Mouse (Mus musculus) gastrocnemius, adult 8-10 months (tissue): ENCODE data around the gene Cdk2ap2. TPM values are rescaled to one million over a fixed set of nuclear protein-coding genes. Genes with fewer than 3 reads are reported as not detected.

Experiments
- DNase-seq, 2 experiments: peaks; one replicate each; pipeline ENCODE4 v3.0.0; 2022; ENCODE audit warnings: low spot score in 2 of 2
- total RNA-seq, 4 experiments: library from RNA; stranded (reverse); gene quantifications; 2 replicates each; pipeline ENCODE4 v1.2.4; 2022

The Cdk2ap2 gene
- total RNA-seq, 4 experiments from 2014 or later, result 14.0 to 20.3 (median 18.0) TPM

DNA sequence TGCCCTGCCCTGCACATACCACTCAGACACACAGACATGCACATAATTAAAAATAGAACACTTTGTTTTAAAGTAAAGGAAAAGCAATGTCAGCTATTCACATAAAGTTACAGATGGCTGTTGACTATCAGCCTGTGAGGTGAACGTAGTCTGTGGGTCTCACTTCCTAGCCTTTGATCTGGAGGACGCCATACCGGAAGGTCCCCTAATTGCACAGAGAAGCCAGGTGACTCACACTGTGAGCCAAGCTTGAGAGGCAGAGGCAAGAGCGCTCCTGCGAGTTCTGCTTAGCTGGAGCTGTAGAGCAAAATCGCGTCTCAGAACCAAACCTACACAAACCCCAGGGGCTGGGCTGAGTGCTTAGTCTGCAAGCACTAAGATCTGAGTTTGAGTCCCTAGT is 3.2 kb upstream of the Cdk2ap2 start:
- no peak for DNase-seq

GRCm38 (mm10) chr19:4094348-4094747 is 2.6 kb upstream of the Cdk2ap2 start:
- DNase-seq, result no peak

DNA sequence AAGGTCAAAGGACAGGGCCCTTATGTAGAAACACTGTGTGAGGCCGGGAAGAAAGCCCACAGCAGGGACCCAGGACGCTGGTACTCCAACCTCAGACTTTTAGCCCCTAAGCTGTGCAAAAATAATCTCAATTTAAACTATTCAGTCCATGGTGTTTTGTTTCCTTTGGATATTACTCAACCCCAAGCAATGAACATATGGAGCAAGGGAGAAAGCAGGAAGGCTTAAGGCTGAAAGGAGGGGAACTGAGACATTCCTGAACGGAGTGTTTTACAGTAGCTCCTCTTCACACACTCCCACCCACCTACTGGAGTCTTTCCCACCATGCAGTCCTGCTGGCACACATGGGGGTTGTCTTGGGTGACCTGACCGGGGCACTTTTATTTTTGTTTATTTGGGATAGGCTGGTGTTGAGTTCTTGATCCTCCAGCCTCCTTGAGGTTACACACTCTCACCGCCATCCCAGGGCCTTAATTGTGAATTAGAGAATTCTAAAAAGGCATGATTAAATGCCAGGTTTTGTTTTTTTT is 2.1 kb upstream of the Cdk2ap2 start:
- no peak for DNase-seq

DNA sequence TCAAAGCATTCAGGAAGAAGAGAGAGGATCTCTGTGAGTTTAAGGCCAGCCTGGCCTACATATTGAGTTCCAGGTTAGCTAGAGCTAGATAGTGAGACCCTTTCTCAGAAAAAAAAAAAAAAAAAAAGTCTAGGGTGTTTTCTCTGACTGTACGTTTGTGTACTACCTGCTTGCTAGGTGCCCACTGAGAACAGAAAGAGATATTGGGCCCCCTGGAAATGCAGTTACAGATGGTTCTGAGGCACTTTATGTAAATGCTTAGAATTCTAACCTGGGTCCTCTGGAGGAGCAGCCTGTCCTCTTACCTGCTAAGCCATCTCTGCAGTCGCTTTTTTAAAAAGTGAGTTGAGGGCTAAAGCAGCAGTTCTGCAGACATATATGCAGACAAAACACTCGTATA is 1.2 kb upstream of the Cdk2ap2 start:
- no peak for DNase-seq

- DNase-seq, result peak in 1 of 2 experiments; percentile 83
Measured at GRCm38 (mm10) chr19:4097441-4097825, 451 bp downstream of the Cdk2ap2 start.

DNA sequence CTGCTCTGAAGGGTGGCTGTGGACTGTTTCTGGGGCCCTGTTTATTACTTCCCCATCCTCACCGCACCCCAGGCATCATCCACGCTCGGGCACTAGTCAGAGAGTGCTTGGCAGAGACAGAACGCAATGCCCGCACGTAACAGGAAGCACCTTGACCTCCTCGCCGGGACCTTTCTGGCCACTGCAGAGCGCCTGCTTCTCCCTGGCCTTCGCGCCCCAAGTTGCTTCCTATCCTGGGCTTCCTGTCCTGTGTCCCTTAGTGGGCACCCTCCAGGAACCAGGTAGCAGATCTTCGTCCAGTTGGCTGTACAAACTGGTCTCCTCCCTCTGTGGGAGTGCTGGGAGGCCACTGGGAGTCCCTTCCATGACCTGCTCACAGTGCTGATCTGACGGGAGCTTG is 1.4 kb downstream of the Cdk2ap2 start:
- DNase-seq, result no peak

DNA sequence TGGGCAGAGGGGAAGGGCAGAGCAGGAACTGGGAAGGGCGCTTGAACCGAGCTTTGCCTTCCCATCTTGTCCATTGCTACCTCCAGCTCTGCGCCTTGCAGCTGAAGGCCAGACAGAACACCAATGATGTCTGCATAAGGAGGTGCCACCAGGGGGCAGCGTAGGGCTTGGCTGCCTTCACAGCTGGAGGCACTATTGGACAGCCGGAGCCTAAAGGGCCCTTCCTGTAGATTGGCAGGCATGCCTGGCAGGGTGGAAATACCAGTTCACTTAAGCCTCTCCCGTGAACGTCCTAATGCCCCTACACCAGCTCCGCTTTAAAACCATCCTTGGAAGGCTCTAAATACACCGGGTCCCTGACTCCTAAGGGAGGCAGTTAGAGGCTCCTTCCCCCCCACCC is 2.1 kb downstream of the Cdk2ap2 start:
- peak; percentile 89 to 92 for DNase-seq

DNA sequence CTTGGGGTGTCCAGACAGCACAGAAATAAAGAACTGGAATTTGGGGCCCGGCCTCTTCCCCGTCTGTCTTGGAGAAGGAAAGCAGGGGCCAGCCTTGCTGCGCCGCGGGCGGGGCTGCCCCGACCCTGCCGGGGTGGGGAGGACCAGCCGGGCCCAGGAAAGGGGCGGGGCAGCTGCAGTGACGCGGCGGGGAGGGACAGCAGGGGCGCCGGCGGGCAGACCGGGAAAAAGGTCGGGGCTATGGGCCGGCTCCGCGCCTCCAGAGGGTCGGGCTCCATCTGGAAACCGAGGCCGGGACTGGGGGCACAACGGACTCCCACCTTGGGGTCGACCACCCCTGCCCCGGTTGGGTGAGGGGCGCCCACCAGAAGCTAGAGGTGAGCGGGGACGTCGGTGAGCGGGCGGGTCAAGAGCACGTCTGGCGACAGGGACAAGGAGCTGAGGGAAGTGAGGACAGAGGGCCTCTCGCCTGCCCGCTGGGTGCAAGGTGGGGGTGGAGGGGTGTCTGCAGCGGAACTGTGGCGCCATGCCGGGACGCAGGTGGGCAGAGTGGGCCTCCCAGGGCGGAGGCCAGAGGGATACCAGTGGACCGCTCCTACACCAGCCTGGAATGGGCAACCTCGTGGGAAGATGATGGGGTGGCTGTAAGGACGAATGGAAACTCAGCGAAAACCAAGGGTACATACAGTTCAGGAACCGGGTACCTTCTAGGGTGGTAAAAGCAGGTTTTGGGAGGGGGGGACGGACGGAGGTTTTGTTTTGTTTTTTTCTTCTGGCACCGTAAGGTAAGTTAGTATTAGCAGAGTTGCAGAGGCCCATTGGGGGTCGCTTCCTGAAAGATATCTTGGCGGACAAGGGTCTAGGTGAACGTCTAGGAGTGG is 3.1 kb downstream of the Cdk2ap2 start, which contains the start of gene Pitpnm1:
Gene Pitpnm1 (plus strand): TSS at position 162 of the 881 bp plus-strand sequence.
- peak; percentile 44 to 61 for DNase-seq

DNA sequence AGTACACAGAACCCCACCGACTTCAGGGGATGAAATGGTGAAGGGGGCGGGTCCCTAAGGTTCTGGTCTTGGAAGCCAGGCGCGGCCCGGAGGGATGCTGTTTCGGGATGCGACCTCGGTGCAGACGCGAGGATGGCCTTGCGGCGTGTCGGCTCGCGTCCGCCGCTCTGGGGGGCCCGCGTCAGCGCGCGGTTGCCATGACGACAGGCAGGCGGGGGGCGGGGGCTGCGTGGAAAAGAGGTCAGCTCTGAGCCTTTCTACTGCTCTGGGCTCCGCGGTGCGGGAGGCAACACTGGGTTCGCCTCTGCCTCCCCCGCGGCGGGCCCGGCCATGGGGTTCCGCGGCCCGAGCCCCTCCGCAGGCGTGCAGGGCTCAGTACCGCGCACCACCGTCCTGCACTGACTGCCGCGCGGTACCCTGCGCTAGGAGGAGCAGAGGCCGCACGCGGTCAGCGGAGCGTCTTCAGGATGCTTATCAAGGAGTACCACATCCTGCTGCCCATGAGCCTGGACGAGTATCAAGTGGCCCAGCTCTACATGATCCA is 3.8 kb downstream of the Cdk2ap2 start:
- no peak for DNase-seq

- no peak for DNase-seq
Measured at GRCm38 (mm10) chr19:4101466-4101865, 4.5 kb downstream of the Cdk2ap2 start.

DNA sequence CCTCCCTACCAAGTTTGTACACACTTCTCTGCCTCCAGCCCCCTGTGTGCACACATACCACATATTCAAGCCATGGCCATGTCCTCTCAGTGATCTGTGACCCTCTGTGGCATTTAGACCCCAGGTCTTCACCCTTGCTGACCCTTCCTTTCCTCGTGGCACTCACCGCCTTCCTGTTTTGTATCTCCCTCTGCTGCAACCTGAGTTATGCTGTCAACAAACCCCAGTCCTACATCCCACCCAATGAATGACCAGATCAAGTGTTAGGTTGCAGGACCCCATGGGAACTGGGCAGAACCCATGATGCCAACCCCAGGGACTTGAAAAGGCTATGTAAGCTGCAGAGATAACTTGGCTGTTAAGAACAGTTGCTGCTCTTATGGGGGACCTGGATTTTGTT is 5.1 kb downstream of the Cdk2ap2 start:
- no peak for DNase-seq

- DNase-seq, result no peak
Measured at GRCm38 (mm10) chr19:4102626-4103025, 5.6 kb downstream of the Cdk2ap2 start.

GRCm38 (mm10) chr19:4103294-4103693 is 6.3 kb downstream of the Cdk2ap2 start:
- no peak for DNase-seq

- no peak for DNase-seq
Measured at GRCm38 (mm10) chr19:4103792-4104191, 6.8 kb downstream of the Cdk2ap2 start.

DNA sequence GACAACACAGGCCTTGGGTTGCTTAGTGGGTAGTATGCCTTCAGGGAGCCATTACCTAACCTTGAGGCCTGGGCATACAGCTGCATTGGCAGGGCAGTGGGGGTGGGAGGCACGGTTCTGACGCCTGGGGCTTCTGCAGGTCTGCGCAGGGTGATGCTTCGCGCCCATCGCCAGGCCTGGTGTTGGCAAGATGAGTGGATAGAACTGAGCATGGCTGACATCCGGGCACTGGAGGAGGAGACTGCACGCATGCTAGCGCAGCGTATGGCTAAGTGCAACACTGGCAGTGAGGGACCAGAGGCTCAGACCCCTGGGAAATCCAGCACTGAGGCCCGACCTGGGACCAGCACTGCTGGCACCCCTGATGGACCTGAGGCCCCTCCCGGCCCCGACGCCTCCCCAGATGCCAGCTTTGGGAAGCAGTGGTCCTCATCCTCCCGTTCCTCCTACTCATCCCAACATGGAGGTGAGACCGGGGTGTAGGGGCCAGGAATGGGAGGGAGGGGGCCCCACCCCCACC is 7.8 kb downstream of the Cdk2ap2 start:
- DNase-seq, result no peak

- DNase-seq, result no peak
Measured at GRCm38 (mm10) chr19:4106654-4107053, 9.7 kb downstream of the Cdk2ap2 start.

DNA sequence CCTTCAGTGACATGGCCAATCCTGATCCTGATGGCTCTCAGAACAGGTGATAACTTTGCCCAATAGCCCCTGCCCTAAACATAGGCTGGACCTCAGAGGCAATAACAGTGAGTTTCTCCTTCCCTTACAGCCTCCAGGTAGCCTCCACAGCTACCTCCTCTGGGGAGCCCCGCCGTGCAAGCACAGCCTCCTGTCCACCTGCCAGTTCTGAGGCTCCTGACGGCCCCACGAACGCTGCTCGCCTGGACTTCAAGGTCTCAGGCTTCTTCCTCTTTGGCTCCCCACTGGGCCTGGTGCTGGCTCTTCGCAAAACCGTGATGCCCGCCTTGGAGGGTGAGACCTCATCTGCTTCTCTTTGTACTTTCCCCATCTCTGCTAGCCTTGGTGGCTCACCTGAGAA is 11.6 kb downstream of the Cdk2ap2 start:
- no peak for DNase-seq

DNA sequence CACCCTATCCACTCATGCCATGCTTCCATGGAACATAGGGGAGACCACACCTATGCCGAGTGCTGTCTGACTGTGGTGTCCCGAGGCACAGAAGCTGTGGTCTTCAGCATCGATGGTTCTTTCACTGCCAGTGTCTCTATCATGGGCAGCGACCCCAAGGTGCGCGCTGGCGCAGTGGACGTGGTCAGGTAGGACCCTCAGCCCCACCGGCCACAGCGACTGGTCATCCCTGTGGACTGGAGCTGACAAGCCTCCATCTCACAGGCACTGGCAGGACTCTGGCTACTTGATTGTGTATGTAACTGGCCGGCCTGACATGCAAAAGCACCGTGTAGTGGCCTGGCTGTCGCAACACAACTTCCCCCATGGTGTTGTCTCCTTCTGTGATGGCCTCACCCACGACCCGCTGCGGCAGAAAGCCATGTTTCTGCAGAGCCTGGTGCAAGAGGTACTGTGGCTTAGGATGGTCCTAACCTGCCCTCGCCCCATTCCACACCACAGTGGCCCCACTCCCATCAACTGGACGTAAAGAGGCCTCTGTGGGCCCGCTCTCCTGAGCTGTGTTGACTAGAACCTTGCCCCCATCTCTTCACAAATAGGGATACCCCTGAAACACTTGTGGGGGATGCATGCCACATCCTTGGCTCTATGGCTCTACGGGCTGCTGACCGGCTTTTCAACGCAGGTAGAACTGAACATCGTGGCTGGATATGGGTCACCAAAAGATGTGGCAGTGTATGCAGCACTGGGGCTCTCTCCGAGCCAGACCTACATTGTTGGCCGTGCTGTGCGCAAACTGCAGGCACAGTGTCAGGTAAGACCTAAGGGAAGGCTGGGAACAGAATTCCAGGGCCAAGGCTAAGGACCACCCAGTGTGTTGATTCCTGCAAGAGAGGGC is 15.3 kb downstream of the Cdk2ap2 start:
- DNase-seq, result no peak

DNA sequence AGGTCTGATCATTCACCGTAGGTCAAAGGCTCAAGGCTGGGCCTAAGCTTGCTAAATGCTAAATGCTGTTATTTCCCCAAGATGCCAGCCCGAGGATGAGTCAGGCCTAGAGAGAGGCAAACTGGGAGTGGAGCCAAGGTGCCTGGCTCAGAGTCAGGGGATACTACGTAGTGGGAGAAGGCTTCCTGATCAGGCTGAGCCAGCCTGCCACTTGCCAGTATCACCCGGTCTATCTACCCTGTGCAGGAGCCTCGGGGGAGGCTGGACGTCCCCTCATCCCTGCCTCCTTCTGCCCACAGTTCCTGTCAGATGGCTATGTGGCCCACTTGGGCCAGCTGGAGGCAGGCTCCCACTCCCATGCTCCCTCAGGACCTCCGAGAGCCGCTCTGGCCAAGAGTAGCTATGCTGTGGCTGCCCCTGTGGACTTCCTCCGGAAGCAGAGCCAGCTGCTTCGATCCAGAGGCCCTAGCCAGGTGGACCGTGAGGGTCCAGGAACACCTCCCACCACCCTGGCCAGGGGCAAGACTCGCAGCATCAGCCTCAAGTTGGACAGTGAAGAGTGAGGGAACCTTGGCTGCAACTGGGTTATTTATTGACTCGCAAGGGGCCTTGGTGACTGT is 16.3 kb downstream of the Cdk2ap2 start:
- peak; percentile 67 to 71 for DNase-seq

GRCm38 (mm10) chr19:4113806-4114230 is 16.8 kb downstream of the Cdk2ap2 start:
- no peak for DNase-seq

GRCm38 (mm10) chr19:4114551-4114950 is 17.6 kb downstream of the Cdk2ap2 start:
- DNase-seq, result no peak
